Mouse (Mus musculus) stomach, embryonic 16.5 days (tissue): ENCODE measurements around the gene Dok5. TPM values are rescaled to one million over a fixed set of nuclear protein-coding genes. Genes with fewer than 3 reads are reported as not detected.

Experiments
- ATAC-seq: fragments of 200-750 bp; cut with Nextera tagmentation; 2 replicates; pipeline ENCODE4 v1.8.0; 2017; ENCODE audit warnings: moderate number of reproducible peaks, moderate TSS enrichment; ENCODE audit not compliant: insufficient read depth, low FRiP score
- H3K27ac ChIP-seq: fragments of 300-500 bp; sonication (generic); 2 replicates; pipeline ENCODE4 v1.5.1; 2014; ENCODE audit warnings: low read length
- H3K27me3 ChIP-seq: fragments of 300-500 bp; sonication (generic); 2 replicates; pipeline ENCODE4 v1.6.1; 2014; ENCODE audit warnings: low read length, control low read depth, mixed read lengths; ENCODE audit not compliant: control insufficient read depth, insufficient read depth
- H3K36me3 ChIP-seq: fragments of 300-500 bp; sonication (generic); 2 replicates; pipeline ENCODE4 v1.6.1; 2014; ENCODE audit warnings: low read length; ENCODE audit not compliant: control insufficient read depth, insufficient read depth
- H3K4me1 ChIP-seq: fragments of 300-500 bp; sonication (generic); 2 replicates; pipeline ENCODE4 v1.6.1; 2014; ENCODE audit warnings: low read length, control low read depth, mixed read lengths; ENCODE audit not compliant: control insufficient read depth, insufficient read depth
- H3K4me2 ChIP-seq: fragments of 300-500 bp; sonication (generic); 2 replicates; pipeline ENCODE4 v1.6.1; 2014; ENCODE audit warnings: low read depth, low read length, mixed read lengths
- H3K4me3 ChIP-seq: fragments of 300-500 bp; sonication (generic); replicated peaks from 2 replicates; pipeline ENCODE4 v1.5.1; 2014; ENCODE audit warnings: mild to moderate bottlenecking, low read length
- H3K9ac ChIP-seq: fragments of 300-500 bp; sonication (generic); 2 replicates; pipeline ENCODE4 v1.6.1; 2014; ENCODE audit warnings: low read length
- H3K9me3 ChIP-seq: fragments of 300-500 bp; sonication (generic); replicated peaks from 2 replicates; pipeline ENCODE4 v1.6.1; 2016; ENCODE audit warnings: low read length, control low read depth; ENCODE audit not compliant: control insufficient read depth
- WGBS: fragments of 180-500 bp; shearing (Covaris S2); extraction: QIAGEN DNeasy Blood & Tissue Kit; methylation state at CpG from one replicate; pipeline ENCODE4 v1.1.7; 2014; 5-methylcytosine and 5-hydroxymethylcytosine counted together
- polyA plus RNA-seq: library from polyadenylated mRNA; unstranded; fragments of >200 nt; fragmentation: Nextera tagmentation; extraction: Ambion mirVana; gene quantifications from 2 replicates; pipeline ENCODE4 v1.2.1, GENCODE M21; 2015

Dok5 gene
- polyA plus RNA-seq, 1 experiment from 2014 or later: 3.5 TPM

GRCm38 (mm10) chr2:170802984-170803383 is 71.4 kb downstream of the Dok5 start:
- Histone ChIP-seq H3K27me3 (no peaks in the 10 kb centered on the region), H3K4me3 (no peak overlapping the region), H3K4me1 (no peaks in the 10 kb centered on the region), H3K27ac (no peak overlapping the region), H3K9ac (no peak overlapping the region), H3K9me3 (no peaks in the 10 kb centered on the region; the same call in 1 of the 2 replicates), H3K36me3 (no peaks in the 10 kb centered on the region), H3K4me2 (no peak overlapping the region)
- WGBS: 71% methylated on average over 6 of the region's 6 CpGs
- no peak for ATAC-seq

- Histone ChIP-seq H3K36me3 (no peaks in the 10 kb centered on the region), H3K27me3 (no peaks in the 10 kb centered on the region), H3K9me3 (no peaks in the 10 kb centered on the region), H3K9ac (no peak overlapping the region), H3K4me3 (no peak overlapping the region), H3K27ac (no peak overlapping the region), H3K4me2 (no peak overlapping the region), H3K4me1 (no peaks in the 10 kb centered on the region)
- no peak for ATAC-seq
- WGBS: 63% methylated on average over 12 of the region's 12 CpGs
Measured at GRCm38 (mm10) chr2:170807555-170808258, 76.1 kb downstream of the Dok5 start.

GRCm38 (mm10) chr2:170808259-170808789 is 76.7 kb downstream of the Dok5 start:
- H3K27me3 ChIP-seq: no peaks in the 10 kb centered on the region
- 68% methylated on average over 10 of the region's 10 CpGs for WGBS
- H3K9ac ChIP-seq: no peak overlapping the region
- ATAC-seq: no peak
- H3K27ac ChIP-seq: no peak overlapping the region
- no peaks in the 10 kb centered on the region for H3K4me1 ChIP-seq
- no peaks in the 10 kb centered on the region for H3K9me3 ChIP-seq
- H3K36me3 ChIP-seq: no peaks in the 10 kb centered on the region
- H3K4me2 ChIP-seq: no peak overlapping the region
- no peak overlapping the region for H3K4me3 ChIP-seq

DNA sequence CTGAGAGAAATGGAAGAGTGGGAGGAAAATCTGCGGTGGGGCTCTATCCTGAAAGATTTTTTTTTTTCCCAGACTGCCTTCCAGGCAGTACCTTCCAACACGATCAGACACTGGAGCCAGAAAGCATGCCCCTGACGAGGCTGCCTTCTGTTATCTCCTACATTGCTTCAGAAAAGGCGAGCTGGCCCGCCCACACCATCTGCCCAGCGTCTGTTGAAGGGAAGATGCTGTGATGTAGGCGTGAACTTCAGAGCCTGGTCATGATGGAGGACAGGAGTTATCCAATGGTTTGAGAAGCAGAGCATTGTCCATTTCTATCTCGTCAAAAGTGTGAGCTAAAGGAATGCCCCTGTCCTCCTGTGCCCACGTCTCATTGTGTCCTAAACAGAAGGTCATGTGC is 79.7 kb downstream of the Dok5 start:
- Histone ChIP-seq H3K9me3 (no peaks in the 10 kb centered on the region), H3K9ac (no peak overlapping the region), H3K4me2 (no peak overlapping the region), H3K27me3 (no peaks in the 10 kb centered on the region), H3K4me1 (no peaks in the 10 kb centered on the region), H3K36me3 (no peaks in the 10 kb centered on the region), H3K27ac (no peak overlapping the region), H3K4me3 (no peak overlapping the region)
- no peak for ATAC-seq
- 69% methylated on average over 9 of the region's 9 CpGs for WGBS

DNA sequence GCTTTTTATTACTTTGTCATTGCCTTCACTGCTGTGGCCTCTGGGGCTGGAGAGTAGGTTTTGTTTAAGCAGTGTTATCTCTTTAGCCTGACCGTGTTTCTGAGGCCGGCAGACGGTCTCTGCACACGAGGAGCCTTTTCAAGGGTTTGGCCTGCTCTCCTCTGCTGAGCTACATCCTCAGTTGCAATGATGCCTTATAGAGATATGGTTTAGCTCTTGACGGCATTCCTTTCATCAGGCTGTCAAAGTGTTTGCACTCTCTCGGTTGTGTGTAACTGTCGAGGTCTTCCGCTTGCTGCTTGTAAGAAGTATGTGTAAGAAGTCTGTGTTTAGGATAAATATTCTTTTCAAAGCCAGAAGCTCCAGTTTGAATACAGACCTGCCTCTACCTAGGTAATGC is 84.7 kb downstream of the Dok5 start:
- Histone ChIP-seq H3K36me3 (no peaks in the 10 kb centered on the region), H3K27me3 (no peaks in the 10 kb centered on the region), H3K27ac (no peak overlapping the region), H3K4me2 (no peak overlapping the region), H3K4me1 (no peaks in the 10 kb centered on the region), H3K9ac (no peak overlapping the region), H3K4me3 (no peak overlapping the region), H3K9me3 (peaks cover 6% of the 10 kb centered on the region; the same call in 1 of the 2 replicates)
- ATAC-seq: no peak
- 31% methylated on average over 8 of the region's 8 CpGs for WGBS

- Histone ChIP-seq H3K4me3 (no peak overlapping the region), H3K36me3 (no peaks in the 10 kb centered on the region), H3K4me2 (no peak overlapping the region), H3K27ac (no peak overlapping the region), H3K9ac (no peak overlapping the region), H3K4me1 (no peaks in the 10 kb centered on the region), H3K27me3 (no peaks in the 10 kb centered on the region), H3K9me3 (peaks cover 6% of the 10 kb centered on the region; the same call in 1 of the 2 replicates)
- ATAC-seq: no peak
- 46% methylated on average over 4 of the region's 4 CpGs for WGBS
Measured at GRCm38 (mm10) chr2:170817112-170817703, 85.6 kb downstream of the Dok5 start.

DNA sequence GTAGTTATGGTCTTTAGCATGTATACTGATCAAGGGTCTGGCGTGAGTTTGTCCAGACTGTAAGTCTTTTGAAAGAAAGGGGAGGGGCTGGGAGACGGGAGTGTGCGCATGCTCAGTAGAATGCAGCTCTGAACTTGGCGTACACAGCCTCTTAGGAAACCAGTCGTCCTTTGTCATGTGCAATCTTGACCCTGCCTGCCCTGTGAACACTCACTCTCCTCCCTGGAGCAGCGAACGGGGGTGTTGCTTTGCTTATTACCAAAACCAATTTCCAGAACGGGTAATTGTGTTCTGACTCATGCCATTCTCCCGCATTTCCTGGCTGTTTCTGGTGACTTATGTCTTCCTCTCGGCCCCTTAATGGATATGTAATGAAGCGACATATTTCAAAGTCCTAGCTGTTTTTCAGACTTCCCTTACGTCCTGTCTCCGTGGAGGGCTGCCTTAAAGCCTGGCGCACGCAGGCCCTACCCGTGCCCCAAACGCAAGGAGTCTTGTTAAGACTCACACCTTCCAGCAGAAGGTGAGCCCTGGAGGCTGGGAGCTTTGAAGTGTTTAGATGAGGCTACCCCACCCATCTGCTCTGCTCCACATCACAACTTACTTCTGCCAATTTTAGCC is 95.3 kb downstream of the Dok5 start:
- H3K4me2 ChIP-seq: peak overlapping the region; percentile 51
- H3K9ac ChIP-seq: peak overlapping the region; percentile 50; the same call in 1 of the 2 replicates
- peak overlapping the region; percentile 29 for H3K4me3 ChIP-seq
- no peaks in the 10 kb centered on the region for H3K9me3 ChIP-seq
- peak overlapping the region; percentile 41; the same call in 1 of the 2 replicates for H3K27ac ChIP-seq
- ATAC-seq: peak; percentile 69
- H3K4me1 ChIP-seq: 0 out of 2 replicates have a peak, but pooled peaks cover 2% of the 10 kb centered on the region
- H3K27me3 ChIP-seq: no peaks in the 10 kb centered on the region
- H3K36me3 ChIP-seq: no peaks in the 10 kb centered on the region
- WGBS: 29% methylated on average over 17 of the region's 17 CpGs

- no peak overlapping the region for H3K4me2 ChIP-seq
- H3K36me3 ChIP-seq: no peaks in the 10 kb centered on the region
- ATAC-seq: no peak
- 45% methylated on average over 7 of the region's 7 CpGs for WGBS
- H3K4me3 ChIP-seq: no peak overlapping the region
- H3K9me3 ChIP-seq: no peaks in the 10 kb centered on the region
- H3K4me1 ChIP-seq: 0 out of 2 replicates have a peak, but pooled peaks cover 2% of the 10 kb centered on the region
- H3K27ac ChIP-seq: no peak overlapping the region
- H3K27me3 ChIP-seq: no peaks in the 10 kb centered on the region
- H3K9ac ChIP-seq: no peak overlapping the region
Measured at GRCm38 (mm10) chr2:170828757-170829156, 97.2 kb downstream of the Dok5 start.

DNA sequence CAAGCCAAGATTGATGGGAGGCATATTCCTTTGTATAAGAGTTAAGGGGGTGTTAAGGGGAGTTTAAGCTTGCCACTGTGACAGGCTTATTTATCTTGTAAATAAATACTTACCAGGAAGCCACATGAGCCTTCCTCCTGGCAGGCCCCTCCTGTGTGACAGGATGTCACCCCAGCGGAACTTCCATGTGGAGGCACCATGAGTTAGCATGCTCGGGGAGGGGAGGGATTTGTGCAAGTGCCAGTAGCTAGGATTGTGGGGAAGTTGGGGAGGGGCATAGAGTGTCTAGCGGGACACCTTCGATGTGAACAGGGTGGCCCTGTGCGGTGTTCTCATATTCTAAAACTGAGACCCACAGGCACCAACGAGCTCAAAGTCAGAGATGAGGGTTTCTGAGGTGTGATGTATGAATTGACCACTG is 97.6 kb downstream of the Dok5 start:
- WGBS: 73% methylated on average over 6 of the region's 6 CpGs
- 0 out of 2 replicates have a peak, but pooled peaks cover 2% of the 10 kb centered on the region for H3K4me1 ChIP-seq

More for the DNA sequence above, 97.6 kb downstream of the Dok5 start:
- Histone ChIP-seq H3K36me3 (no peaks in the 10 kb centered on the region), H3K9me3 (no peaks in the 10 kb centered on the region), H3K9ac (no peak overlapping the region), H3K27ac (no peak overlapping the region), H3K27me3 (no peaks in the 10 kb centered on the region), H3K4me2 (no peak overlapping the region), H3K4me3 (no peak overlapping the region)
- no peak for ATAC-seq
